Mouse (Mus musculus) stomach, embryonic 14.5 days (tissue): Measurements from ENCODE around the gene Rasal1. TPM values are rescaled to one million over a fixed set of nuclear protein-coding genes. Genes with fewer than 3 reads are reported as not detected.

Experiments used
- ATAC-seq: fragments of 200-750 bp; cut with Nextera tagmentation; 2 replicates; pipeline ENCODE4 v1.8.0; 2017; ENCODE audit warnings: low read depth, moderate TSS enrichment; ENCODE audit not compliant: insufficient number of reproducible peaks, insufficient read depth, low FRiP score
- H3K27ac ChIP-seq: fragments of 300-500 bp; sonication (generic); 2 replicates; pipeline ENCODE4 v1.5.1; 2014; ENCODE audit warnings: mild to moderate bottlenecking, low read length, moderate library complexity, mixed read lengths
- H3K27me3 ChIP-seq: fragments of 300-500 bp; sonication (generic); 2 replicates; pipeline ENCODE4 v1.6.1; 2014; ENCODE audit warnings: low read length, control low read depth, mixed read lengths; ENCODE audit not compliant: control insufficient read depth, insufficient read depth
- H3K36me3 ChIP-seq: fragments of 300-500 bp; sonication (generic); 2 replicates; pipeline ENCODE4 v1.6.1; 2014; ENCODE audit warnings: mild to moderate bottlenecking, control low read depth, low read length, moderate library complexity, mixed read lengths; ENCODE audit not compliant: control insufficient read depth, insufficient read depth
- H3K4me1 ChIP-seq: fragments of 300-500 bp; sonication (generic); 2 replicates; pipeline ENCODE4 v1.6.1; 2014; ENCODE audit warnings: low read length, control low read depth, mixed read lengths; ENCODE audit not compliant: control insufficient read depth, insufficient read depth
- H3K4me2 ChIP-seq: fragments of 300-500 bp; sonication (generic); replicated peaks from 2 replicates; pipeline ENCODE4 v1.6.1; 2014; ENCODE audit warnings: low read depth, low read length, control low read depth
- H3K4me3 ChIP-seq: fragments of 300-500 bp; sonication (generic); 2 replicates; pipeline ENCODE4 v1.5.1; 2014; ENCODE audit warnings: low read depth, low read length, control low read depth
- H3K9ac ChIP-seq: fragments of 300-500 bp; sonication (generic); replicated peaks from 2 replicates; pipeline ENCODE4 v1.6.1; 2014; ENCODE audit warnings: low read depth, mild to moderate bottlenecking, control low read depth, low read length, moderate library complexity, mixed read lengths
- H3K9me3 ChIP-seq: fragments of 300-500 bp; sonication (generic); 2 replicates; pipeline ENCODE4 v1.6.1; 2016; ENCODE audit warnings: low read depth, low read length, control low read depth; ENCODE audit not compliant: control insufficient read depth
- WGBS: fragments of 180-500 bp; shearing (Covaris S2); extraction: QIAGEN DNeasy Blood & Tissue Kit; methylation state at CpG from one replicate; pipeline ENCODE4 v1.1.7; 2014; 5-methylcytosine and 5-hydroxymethylcytosine counted together
- polyA plus RNA-seq: library from polyadenylated mRNA; unstranded; fragments of >200 nt; fragmentation: Nextera tagmentation; extraction: Ambion mirVana; gene quantifications from 2 replicates; pipeline ENCODE4 v1.2.1, GENCODE M21; 2014

Gene Rasal1
- polyA plus RNA-seq, 1 experiment from 2014 or later: 0.07 TPM

DNA sequence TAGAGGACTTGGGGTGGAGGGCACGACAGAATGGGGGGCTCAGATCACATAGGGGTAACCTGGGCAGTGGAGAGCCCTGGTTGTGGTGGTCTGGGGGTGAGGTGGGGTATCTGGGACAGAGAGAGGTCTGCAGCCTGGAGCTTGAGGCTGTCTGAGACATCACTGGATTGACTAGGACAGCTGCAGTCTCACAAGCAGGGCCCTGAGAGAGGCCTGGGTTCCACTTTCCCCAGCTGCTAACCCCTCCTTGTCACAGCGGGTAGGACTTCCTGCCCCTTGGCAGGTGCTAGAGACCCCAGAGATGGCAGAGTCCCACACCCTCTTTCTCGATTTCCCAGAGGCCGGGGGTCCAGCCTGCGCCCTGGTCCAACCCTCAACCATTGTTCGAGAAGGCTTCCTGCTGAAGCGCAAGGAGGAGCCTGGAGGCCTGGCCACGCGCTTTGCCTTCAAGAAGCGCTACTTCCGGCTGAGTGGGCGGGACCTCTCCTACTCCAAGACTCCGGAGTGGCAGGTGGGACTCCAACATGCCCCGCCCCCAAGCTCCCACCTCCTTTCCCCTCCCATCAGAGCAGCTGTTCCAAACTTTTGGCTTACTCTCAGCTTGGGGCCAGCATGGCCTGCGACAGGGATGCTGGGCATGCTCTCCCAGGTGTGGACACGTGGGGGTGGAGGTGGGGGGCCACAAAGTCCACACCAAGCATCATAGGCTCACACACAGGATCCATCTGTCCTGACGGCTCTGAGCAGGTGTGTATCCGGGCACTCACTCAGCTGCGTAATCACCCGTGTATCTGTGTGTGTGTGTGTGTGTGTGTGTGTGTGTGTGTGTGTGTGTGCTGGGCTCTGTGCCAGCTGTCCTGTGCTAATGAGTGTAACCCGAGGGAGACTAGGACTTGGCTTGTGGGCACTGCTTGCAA, 25.9 kb downstream of the Rasal1 start:
- WGBS: 27% methylated on average over 21 of the region's 21 CpGs
- Histone ChIP-seq H3K27me3 (no peaks in the 10 kb centered on the region), H3K4me2 (no peak overlapping the region)

DNA sequence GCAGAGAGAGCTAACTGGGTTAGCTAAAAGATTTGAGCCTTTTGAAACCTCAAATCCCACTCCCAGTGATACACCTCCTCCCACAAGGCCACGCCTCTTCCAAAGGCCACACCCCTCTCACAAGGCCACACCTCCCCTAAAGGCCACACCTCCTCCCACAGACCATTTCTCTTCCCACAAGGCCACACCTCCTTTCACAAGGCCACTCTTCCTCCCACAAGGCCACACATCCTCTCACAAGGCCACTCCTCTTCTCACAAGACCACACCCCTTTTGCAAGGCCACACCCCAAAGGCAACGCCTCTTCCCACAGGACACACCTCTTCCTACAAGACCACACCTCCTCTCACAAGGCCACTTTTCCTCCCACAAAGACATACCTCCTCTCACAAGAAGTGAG, 28.9 kb downstream of the Rasal1 start:
- Histone ChIP-seq H3K27me3 (0 out of 2 replicates have a peak, but pooled peaks cover 4% of the 10 kb centered on the region), H3K36me3 (no peaks in the 10 kb centered on the region), H3K27ac (no peak overlapping the region), H3K4me1 (peaks cover 12% of the 10 kb centered on the region; the same call in 1 of the 2 replicates), H3K9ac (no peak overlapping the region), H3K4me2 (no peak overlapping the region), H3K4me3 (no peak overlapping the region), H3K9me3 (no peaks in the 10 kb centered on the region)
- WGBS: 14% methylated on average over 2 of the region's 2 CpGs
- no peak for ATAC-seq

More for the DNA sequence above, 25.9 kb downstream of the Rasal1 start:
- ATAC-seq: peak; percentile 20; the same call in 1 of the 2 replicates
- Histone ChIP-seq H3K4me1 (peaks cover 4% of the 10 kb centered on the region; the same call in 1 of the 2 replicates), H3K9ac (no peak overlapping the region), H3K36me3 (no peaks in the 10 kb centered on the region), H3K27ac (no peak overlapping the region), H3K4me3 (no peak overlapping the region), H3K9me3 (no peaks in the 10 kb centered on the region)

DNA sequence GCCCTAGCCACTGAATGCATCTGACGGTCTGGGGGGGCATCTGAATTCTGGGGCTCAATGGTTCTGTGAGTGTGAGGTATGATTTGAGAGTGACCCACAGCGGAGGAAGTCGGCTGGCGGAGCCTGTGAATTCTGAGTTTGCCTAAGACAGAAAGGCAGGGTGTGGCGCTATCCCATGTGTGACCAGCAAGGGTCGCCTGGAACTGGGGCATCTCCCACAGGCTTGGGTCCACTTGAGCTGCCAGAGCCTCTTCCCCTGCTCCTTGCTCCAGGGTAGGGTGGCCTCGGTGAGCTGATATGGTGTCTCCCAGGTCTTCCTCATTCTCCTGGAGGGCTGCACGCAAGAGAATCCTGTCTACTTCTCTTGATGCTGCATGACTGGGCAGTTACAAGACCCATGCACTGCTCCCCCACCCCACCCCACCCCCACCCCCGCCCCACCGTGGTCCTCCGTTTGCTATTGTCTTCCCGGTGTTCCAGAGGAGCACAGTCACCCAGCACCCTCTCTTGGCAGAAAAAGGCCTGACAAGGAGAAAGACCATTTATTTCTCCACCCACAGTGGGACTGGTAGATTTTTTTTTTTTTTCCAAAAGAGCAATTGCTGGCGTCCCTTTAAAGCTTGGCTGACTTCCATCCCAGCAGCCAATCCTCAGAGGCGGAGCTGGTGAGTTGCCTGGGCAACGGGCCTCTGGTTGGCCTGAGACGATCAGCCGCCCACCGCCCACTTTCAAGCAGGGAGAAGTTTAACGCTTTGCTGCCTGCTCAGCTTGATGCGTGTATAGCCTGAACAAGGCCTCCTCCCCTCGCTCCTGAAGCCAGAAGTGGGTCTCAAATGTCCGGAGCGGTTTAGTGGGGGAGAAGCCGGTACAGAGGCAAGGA, 31.3 kb downstream of the Rasal1 start:
- H3K9ac ChIP-seq: no peak overlapping the region; the same call in 1 of the 2 replicates
- peak overlapping the region; percentile 53 for H3K4me2 ChIP-seq
- H3K27ac ChIP-seq: no peak overlapping the region
- ATAC-seq: peak; percentile 81
- H3K4me1 ChIP-seq: peaks cover 10% of the 10 kb centered on the region; the same call in 1 of the 2 replicates
- no peaks in the 10 kb centered on the region for H3K36me3 ChIP-seq
- H3K27me3 ChIP-seq: 0 out of 2 replicates have a peak, but pooled peaks cover 9% of the 10 kb centered on the region
- peak overlapping the region; percentile 24 for H3K4me3 ChIP-seq
- no peaks in the 10 kb centered on the region for H3K9me3 ChIP-seq
- 3% methylated on average over 24 of the region's 24 CpGs for WGBS

DNA sequence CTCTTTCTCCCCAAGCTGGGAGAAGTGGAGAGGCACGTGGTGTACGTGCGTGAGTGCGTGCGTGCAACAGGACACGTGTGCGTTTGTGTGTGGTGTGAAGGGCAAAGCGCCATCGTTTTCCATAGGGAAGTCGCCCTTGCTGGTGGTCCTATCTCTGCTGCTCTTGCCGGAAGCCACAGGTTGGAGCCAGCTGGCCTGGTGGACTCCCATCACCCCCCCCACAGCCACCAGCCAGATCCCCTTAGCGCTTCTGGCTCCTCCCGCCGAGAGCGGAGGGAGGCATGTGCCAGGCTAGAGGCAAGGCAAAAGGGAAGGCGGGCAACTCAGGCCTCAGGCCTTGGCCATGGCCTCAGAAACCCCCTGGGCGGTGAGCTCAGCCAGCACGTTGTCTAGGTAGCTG, 32.3 kb downstream of the Rasal1 start:
- no peak overlapping the region for H3K4me2 ChIP-seq
- H3K4me1 ChIP-seq: peaks cover 10% of the 10 kb centered on the region; the same call in 1 of the 2 replicates
- no peak for ATAC-seq
- WGBS: 92% methylated on average over 18 of the region's 18 CpGs
- H3K4me3 ChIP-seq: no peak overlapping the region
- no peaks in the 10 kb centered on the region for H3K9me3 ChIP-seq
- H3K36me3 ChIP-seq: no peaks in the 10 kb centered on the region
- no peak overlapping the region for H3K27ac ChIP-seq
- no peak overlapping the region for H3K9ac ChIP-seq
- 0 out of 2 replicates have a peak, but pooled peaks cover 9% of the 10 kb centered on the region for H3K27me3 ChIP-seq

DNA sequence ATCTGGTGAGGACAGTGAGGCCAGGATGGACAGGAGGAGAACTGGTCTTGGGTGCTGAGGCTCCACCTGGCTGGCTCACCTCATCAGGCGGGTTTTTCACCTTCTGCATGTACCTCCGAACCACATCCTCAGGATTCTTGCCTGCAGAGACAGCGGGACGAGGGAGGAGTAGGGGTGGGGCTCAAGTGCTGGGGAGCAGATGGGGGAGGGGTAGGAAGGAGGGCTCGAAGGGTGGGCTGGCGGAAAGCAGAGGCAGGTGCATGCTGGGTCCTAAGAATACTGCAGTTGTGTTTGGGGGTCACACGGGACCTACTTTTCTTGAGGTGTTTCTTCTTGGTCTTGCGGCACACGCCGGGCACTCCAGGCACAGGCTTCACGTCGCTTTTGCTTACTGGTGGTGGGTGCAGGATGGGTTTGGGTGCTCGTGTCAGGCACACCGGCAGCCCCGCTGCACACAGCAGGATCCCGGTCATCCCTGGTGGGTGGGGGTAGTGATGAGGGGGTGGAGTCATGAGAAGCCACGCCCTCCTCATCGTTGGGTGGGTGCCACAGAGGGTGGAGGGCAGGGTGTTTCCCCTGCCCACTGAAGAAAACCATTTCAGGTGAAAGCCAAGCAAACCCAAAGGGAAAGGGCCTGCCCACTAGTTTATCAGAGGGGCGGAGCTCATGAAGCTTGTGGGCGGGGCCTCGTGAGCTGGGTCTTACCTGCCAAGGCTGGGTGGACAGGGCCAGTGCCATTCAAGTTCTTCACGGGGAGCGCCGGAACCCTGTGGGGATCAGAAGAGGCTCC, 34.6 kb downstream of the Rasal1 start:
- Histone ChIP-seq H3K27ac (no peak overlapping the region), H3K9ac (no peak overlapping the region), H3K4me2 (no peak overlapping the region), H3K4me1 (peaks cover 10% of the 10 kb centered on the region; the same call in 1 of the 2 replicates), H3K36me3 (no peaks in the 10 kb centered on the region), H3K27me3 (0 out of 2 replicates have a peak, but pooled peaks cover 9% of the 10 kb centered on the region), H3K4me3 (no peak overlapping the region), H3K9me3 (no peaks in the 10 kb centered on the region)
- 12% methylated on average over 24 of the region's 24 CpGs for WGBS
- ATAC-seq: no peak

DNA sequence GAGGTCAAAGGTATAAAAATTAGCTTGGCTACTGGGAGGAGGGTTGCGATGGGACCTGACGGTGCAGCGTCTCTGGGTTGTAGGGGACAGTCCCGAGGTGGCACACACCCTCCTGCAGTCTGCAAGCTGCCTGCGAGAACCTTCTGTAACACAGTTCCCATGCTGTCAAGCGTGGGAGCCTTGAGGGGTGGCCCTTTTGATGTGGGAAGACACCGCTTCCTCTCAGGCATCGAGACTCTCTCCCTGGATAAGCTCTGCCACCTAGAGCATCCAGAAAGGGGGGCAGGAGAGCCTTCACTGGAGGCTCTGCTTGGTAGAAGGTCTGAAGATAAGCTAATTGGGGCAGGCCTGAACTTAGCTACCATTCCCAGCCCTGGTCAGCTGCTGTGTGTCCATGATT, 37.1 kb downstream of the Rasal1 start:
- ATAC-seq: no peak
- Histone ChIP-seq H3K4me2 (no peak overlapping the region), H3K27ac (no peak overlapping the region), H3K9me3 (no peaks in the 10 kb centered on the region), H3K4me1 (0 out of 2 replicates have a peak, but pooled peaks cover under 1% of the 10 kb centered on the region), H3K9ac (no peak overlapping the region), H3K4me3 (no peak overlapping the region), H3K27me3 (0 out of 2 replicates have a peak, but pooled peaks cover 9% of the 10 kb centered on the region), H3K36me3 (no peaks in the 10 kb centered on the region)
- 75% methylated on average over 8 of the region's 8 CpGs for WGBS

DNA sequence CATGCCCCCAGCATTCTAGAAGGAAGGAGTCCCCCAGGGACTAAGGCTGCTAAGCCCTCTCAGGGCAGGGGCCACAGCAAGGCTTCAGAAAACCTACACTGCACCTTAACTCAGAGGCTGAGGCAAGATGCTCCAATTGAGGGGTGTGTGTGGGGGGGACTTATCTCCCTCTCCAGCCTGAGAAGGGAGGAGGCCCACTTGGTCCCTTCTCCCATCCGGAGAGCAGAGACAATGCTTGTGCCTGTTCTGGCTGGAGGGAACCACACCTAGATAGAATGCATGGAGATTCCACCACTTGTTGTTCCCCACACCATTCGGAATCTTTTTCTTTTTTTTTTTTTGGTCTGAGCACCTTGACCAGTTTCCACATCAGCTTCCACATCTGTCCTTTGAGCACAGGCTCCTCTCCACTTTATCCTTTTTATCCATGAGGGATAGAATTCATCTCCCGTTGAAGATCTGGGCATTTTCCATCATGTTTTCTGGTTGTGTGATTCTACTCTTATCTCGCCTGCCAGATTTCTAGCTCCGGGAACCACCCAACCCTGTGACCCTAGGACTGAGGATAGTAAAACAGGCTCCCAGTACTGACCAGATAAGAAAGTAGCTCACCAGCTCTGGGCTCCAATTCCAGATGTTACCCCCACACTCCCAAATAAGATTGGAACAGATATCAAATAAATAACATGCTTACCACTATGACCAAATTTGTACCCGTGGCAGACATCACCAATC, 38.3 kb downstream of the Rasal1 start:
- Histone ChIP-seq H3K9me3 (no peaks in the 10 kb centered on the region), H3K4me1 (no peaks in the 10 kb centered on the region), H3K27ac (no peak overlapping the region), H3K27me3 (0 out of 2 replicates have a peak, but pooled peaks cover 9% of the 10 kb centered on the region), H3K4me3 (no peak overlapping the region), H3K9ac (no peak overlapping the region), H3K36me3 (no peaks in the 10 kb centered on the region), H3K4me2 (no peak overlapping the region)
- no peak for ATAC-seq
- 80% methylated on average over 6 of the region's 6 CpGs for WGBS
